Mouse (Mus musculus): ENCODE measurements around the gene Lypd5.
A peak's percentile ranks its signal among the peaks of the same experiment; 100 is the strongest.

Lypd5 gene

GRCm38 (mm10) chr7:24361001-24361400 is 12.0 kb downstream of the Lypd5 start:
- no peak for DNase-seq (ENCODE audit: low spot score)

- no peak for DNase-seq (ENCODE audit: low spot score)
Measured at GRCm38 (mm10) chr7:24363228-24363627, 14.2 kb downstream of the Lypd5 start.

GRCm38 (mm10) chr7:24364827-24365226 is 15.8 kb downstream of the Lypd5 start:
- DNase-seq (ENCODE audit: low spot score) = peak; percentile 82

- DNase-seq (ENCODE audit: low spot score) = no peak
Measured at GRCm38 (mm10) chr7:24365258-24366014, 16.4 kb downstream of the Lypd5 start.

- no peak for DNase-seq (ENCODE audit: low spot score)
Measured at GRCm38 (mm10) chr7:24366716-24367632, 18.0 kb downstream of the Lypd5 start.

GRCm38 (mm10) chr7:24368226-24368625 is 19.2 kb downstream of the Lypd5 start:
- DNase-seq (ENCODE audit: low spot score) = no peak

- no peak for DNase-seq (ENCODE audit: low spot score)
Measured at GRCm38 (mm10) chr7:24368946-24369345, 19.9 kb downstream of the Lypd5 start.

- DNase-seq (ENCODE audit: low spot score) = no peak
Measured at GRCm38 (mm10) chr7:24369731-24370541, 20.9 kb downstream of the Lypd5 start, which contains the start of gene Kcnn4. Gene Kcnn4, plus strand, starts transcription at chr7:24370263.

GRCm38 (mm10) chr7:24371012-24371808 is 22.2 kb downstream of the Lypd5 start:
- DNase-seq (ENCODE audit: low spot score) = no peak

- no peak for DNase-seq (ENCODE audit: low spot score)
Measured at GRCm38 (mm10) chr7:24371809-24372145, 22.8 kb downstream of the Lypd5 start.

GRCm38 (mm10) chr7:24372300-24372699 is 23.3 kb downstream of the Lypd5 start:
- no peak for DNase-seq (ENCODE audit: low spot score)

GRCm38 (mm10) chr7:24372786-24373185 is 23.8 kb downstream of the Lypd5 start:
- DNase-seq (ENCODE audit: low spot score) = no peak

GRCm38 (mm10) chr7:24373538-24374379 is 24.8 kb downstream of the Lypd5 start:
- no peak for DNase-seq (ENCODE audit: low spot score)

GRCm38 (mm10) chr7:24376456-24376855 is 27.5 kb downstream of the Lypd5 start:
- no peak for DNase-seq (ENCODE audit: low spot score)

- no peak for DNase-seq (ENCODE audit: low spot score)
Measured at GRCm38 (mm10) chr7:24377091-24377865, 28.3 kb downstream of the Lypd5 start.

- no peak for DNase-seq (ENCODE audit: low spot score)
Measured at GRCm38 (mm10) chr7:24378049-24378701, 29.2 kb downstream of the Lypd5 start.

- no peak for DNase-seq (ENCODE audit: low spot score)
Measured at GRCm38 (mm10) chr7:24379934-24380333, 30.9 kb downstream of the Lypd5 start.

GRCm38 (mm10) chr7:24380370-24380769 is 31.4 kb downstream of the Lypd5 start:
- DNase-seq (ENCODE audit: low spot score) = no peak

- no peak for DNase-seq (ENCODE audit: low spot score)
Measured at GRCm38 (mm10) chr7:24382730-24383372, 33.9 kb downstream of the Lypd5 start.
